Mouse (Mus musculus) liver, embryonic 14.5 days (tissue): ENCODE measurements around the gene Ssbp1. TPM values are rescaled to one million over a fixed set of nuclear protein-coding genes. Genes with fewer than 3 reads are reported as not detected.

ENCODE experiments used
- ATAC-seq: fragments of 200-750 bp; cut with Nextera tagmentation; 2 replicates; pipeline ENCODE4 v1.8.0; 2017; ENCODE audit warnings: moderate number of reproducible peaks, mild to moderate bottlenecking, moderate library complexity; ENCODE audit not compliant: insufficient read depth
- DNase-seq, 3 experiments: peaks; one replicate each; pipeline ENCODE4 v3.0.0-alpha.2; 2012 to 2013; ENCODE audit warnings: low read depth in 3 of 3, low spot score in 3 of 3
- H3K27ac ChIP-seq: fragments of 300-500 bp; sonication (generic); 2 replicates; pipeline ENCODE4 v1.5.1; 2014; ENCODE audit warnings: moderate library complexity, mild to moderate bottlenecking, control low read depth, inconsistent platforms
- H3K27me3 ChIP-seq: fragments of 300-500 bp; sonication (generic); 2 replicates; pipeline ENCODE4 v1.6.1; 2014; ENCODE audit warnings: mild to moderate bottlenecking, low read length, moderate library complexity; ENCODE audit not compliant: control insufficient read depth, insufficient read depth
- H3K36me3 ChIP-seq: fragments of 300-500 bp; sonication (generic); replicated peaks from 2 replicates; pipeline ENCODE4 v1.6.1; 2014; ENCODE audit warnings: low read depth; ENCODE audit not compliant: control insufficient read depth, insufficient read depth
- H3K4me1 ChIP-seq, 2 experiments: fragments of 200-500 bp in 1 of 2; fragments of 300-500 bp in 1 of 2; sonication (generic) in 1 of 2; replicated peaks; 2 replicates each; pipeline ENCODE4 v1.6.1; 2012 to 2014; ENCODE audit warnings: antibody characterized with exemption in 1 of 2, inconsistent platforms in 1 of 2, low read length in 1 of 2; ENCODE audit not compliant: control insufficient read depth in 2 of 2, insufficient read depth in 2 of 2
- H3K4me2 ChIP-seq: fragments of 300-500 bp; sonication (generic); 2 replicates; pipeline ENCODE4 v1.6.1; 2014; ENCODE audit warnings: low read depth, mild to moderate bottlenecking, control low read depth, moderate library complexity
- H3K4me3 ChIP-seq, 2 experiments: fragments of 200-500 bp in 1 of 2; fragments of 300-500 bp in 1 of 2; sonication (generic) in 1 of 2; 2 replicates each; pipeline ENCODE4 v1.5.1; 2012 to 2014; ENCODE audit warnings: low read depth in 2 of 2, low read length in 2 of 2, mild to moderate bottlenecking in 2 of 2, control low read depth in 1 of 2, inconsistent platforms in 1 of 2, moderate library complexity in 1 of 2; ENCODE audit not compliant: insufficient read depth in 1 of 2
- H3K9ac ChIP-seq: fragments of 300-500 bp; sonication (generic); replicated peaks from 2 replicates; pipeline ENCODE4 v1.6.1; 2014; ENCODE audit warnings: mild to moderate bottlenecking, control low read depth, moderate library complexity
- H3K9me3 ChIP-seq: fragments of 300-500 bp; sonication (generic); 2 replicates; pipeline ENCODE4 v1.6.1; 2016; ENCODE audit warnings: low read length, mixed read lengths; ENCODE audit not compliant: control insufficient read depth
- CTCF ChIP-seq: IDR thresholded peaks from 2 replicates; pipeline ENCODE4 v1.5.1; 2016; ENCODE audit warnings: antibody characterized with exemption, low read depth, control low read depth
- EP300 ChIP-seq: IDR thresholded peaks from 2 replicates; pipeline ENCODE4 v1.6.1; 2016; ENCODE audit warnings: antibody characterized with exemption, low read depth
- WGBS: fragments of 180-500 bp; shearing (Covaris S2); extraction: QIAGEN DNeasy Blood & Tissue Kit; methylation state at CpG from one replicate; pipeline ENCODE4 v1.1.7; 2014; ENCODE audit not compliant: insufficient replicate concordance; 5-methylcytosine and 5-hydroxymethylcytosine counted together
- polyA plus RNA-seq, 2 experiments: library from polyadenylated mRNA; depleted of rRNA in 1 of 2; stranded (reverse) in 1 of 2; unstranded in 1 of 2; fragments of >200 nt; fragmentation: Nextera tagmentation in 1 of 2; extraction: Ambion mirVana in 1 of 2; gene quantifications; 2 replicates each; pipeline versions ENCODE4 v1.2.1 to v1.2.3; 2012 to 2014

The Ssbp1 gene
- polyA plus RNA-seq, 2 experiments, result 37.0 to 75.1 TPM

- no peak for DNase-seq
- TF ChIP-seq EP300 (no peak), CTCF (no peak)
These were observed 41.6 kb upstream of the Ssbp1 start for GRCm38 (mm10) chr6:40429521-40429931.

GRCm38 (mm10) chr6:40430251-40430650 is 40.9 kb upstream of the Ssbp1 start:
- H3K4me3 ChIP-seq, result no peak overlapping the region
- WGBS, result 37% methylated on average over 3 of the region's 3 CpGs
- H3K36me3 ChIP-seq, result no peaks in the 10 kb centered on the region
- H3K27ac ChIP-seq, result no peak overlapping the region
- DNase-seq, result no peak
- peaks cover 10% of the 10 kb centered on the region for H3K27me3 ChIP-seq
- H3K9ac ChIP-seq, result no peak overlapping the region
- 0 out of 4 replicates have a peak, but pooled peaks cover 0 to 2% of the 10 kb centered on the region in 2 experiments for H3K4me1 ChIP-seq
- no peak overlapping the region for H3K4me2 ChIP-seq
- ATAC-seq, result no peak
- H3K9me3 ChIP-seq, result no peaks in the 10 kb centered on the region
- TF ChIP-seq EP300 (no peak), CTCF (no peak)

More at GRCm38 (mm10) chr6:40429521-40429931, 41.6 kb upstream of the Ssbp1 start:
- H3K4me3 ChIP-seq, result no peak overlapping the region
- H3K27me3 ChIP-seq, result peaks cover 3% of the 10 kb centered on the region
- 0 out of 4 replicates have a peak, but pooled peaks cover 0 to 2% of the 10 kb centered on the region in 2 experiments for H3K4me1 ChIP-seq
- H3K36me3 ChIP-seq, result no peaks in the 10 kb centered on the region
- ATAC-seq, result no peak
- no peaks in the 10 kb centered on the region for H3K9me3 ChIP-seq
- no peak overlapping the region for H3K4me2 ChIP-seq
- H3K9ac ChIP-seq, result no peak overlapping the region
- H3K27ac ChIP-seq, result no peak overlapping the region
- WGBS, result 69% methylated on average over 4 of the region's 4 CpGs

- no peak overlapping the region for H3K9ac ChIP-seq
- H3K9me3 ChIP-seq, result no peaks in the 10 kb centered on the region
- H3K4me1 ChIP-seq, result 0 out of 4 replicates have a peak, but pooled peaks cover 0 to 2% of the 10 kb centered on the region in 2 experiments
- no peak for TF ChIP-seq EP300
- TF ChIP-seq CTCF, result no peak
- no peaks in the 10 kb centered on the region for H3K36me3 ChIP-seq
- DNase-seq, result no peak
- ATAC-seq, result no peak
- no peak overlapping the region for H3K27ac ChIP-seq
- H3K27me3 ChIP-seq, result peaks cover 16% of the 10 kb centered on the region
- WGBS, result 42% methylated on average over 3 of the region's 3 CpGs
- H3K4me3 ChIP-seq, result no peak overlapping the region
- H3K4me2 ChIP-seq, result no peak overlapping the region
These were observed 40.3 kb upstream of the Ssbp1 start for GRCm38 (mm10) chr6:40430878-40431277.

- H3K9me3 ChIP-seq, result no peaks in the 10 kb centered on the region
- peaks cover 18% of the 10 kb centered on the region for H3K27me3 ChIP-seq
- no peak overlapping the region for H3K4me3 ChIP-seq
- no peak for TF ChIP-seq EP300
- no peak for TF ChIP-seq CTCF
- WGBS, result 38% methylated on average over 4 of the region's 4 CpGs
- 0 out of 4 replicates have a peak, but pooled peaks cover 0 to 2% of the 10 kb centered on the region in 2 experiments for H3K4me1 ChIP-seq
- ATAC-seq (no peak), DNase-seq (no peak)
- no peak overlapping the region for H3K9ac ChIP-seq
- H3K27ac ChIP-seq, result no peak overlapping the region
- H3K36me3 ChIP-seq, result no peaks in the 10 kb centered on the region
- H3K4me2 ChIP-seq, result no peak overlapping the region
These were observed 39.8 kb upstream of the Ssbp1 start for GRCm38 (mm10) chr6:40431356-40431755.

GRCm38 (mm10) chr6:40431812-40432211 is 39.3 kb upstream of the Ssbp1 start:
- peaks cover 21% of the 10 kb centered on the region for H3K27me3 ChIP-seq
- H3K4me2 ChIP-seq, result no peak overlapping the region
- DNase-seq (no peak), ATAC-seq (no peak)
- no peak overlapping the region for H3K4me3 ChIP-seq
- H3K36me3 ChIP-seq, result no peaks in the 10 kb centered on the region
- no peaks in the 10 kb centered on the region for H3K9me3 ChIP-seq
- H3K4me1 ChIP-seq, result 0 out of 4 replicates have a peak, but pooled peaks cover 0 to 2% of the 10 kb centered on the region in 2 experiments
- H3K27ac ChIP-seq, result no peak overlapping the region
- no peak overlapping the region for H3K9ac ChIP-seq
- TF ChIP-seq CTCF (no peak), EP300 (no peak)
